Mouse (Mus musculus) left cerebral cortex, postnatal 25 days (tissue): ENCODE data around the gene Il12rb2. TPM values are rescaled to one million over a fixed set of nuclear protein-coding genes. Genes with fewer than 3 reads are reported as not detected.
A peak's percentile ranks its signal among the peaks of the same experiment; 100 is the strongest.

Experiments used
- DNase-seq, 2 experiments: peaks; one replicate each; pipeline ENCODE4 v3.0.0; 2022; ENCODE audit warnings: low spot score in 2 of 2, mixed read lengths in 1 of 2
- intact Hi-C: fragments of 180-260 bp; cut with DNase I; formaldehyde crosslinking; loops from one replicate; pipeline ENCODE4 v1.15.1; 2025
- total RNA-seq, 2 experiments: library from RNA; stranded (reverse); gene quantifications; 2 replicates each; pipeline ENCODE4 v1.2.3; 2021

Gene Il12rb2
- under 1 TPM; 0.11 to 0.18 TPM for total RNA-seq

DNA sequence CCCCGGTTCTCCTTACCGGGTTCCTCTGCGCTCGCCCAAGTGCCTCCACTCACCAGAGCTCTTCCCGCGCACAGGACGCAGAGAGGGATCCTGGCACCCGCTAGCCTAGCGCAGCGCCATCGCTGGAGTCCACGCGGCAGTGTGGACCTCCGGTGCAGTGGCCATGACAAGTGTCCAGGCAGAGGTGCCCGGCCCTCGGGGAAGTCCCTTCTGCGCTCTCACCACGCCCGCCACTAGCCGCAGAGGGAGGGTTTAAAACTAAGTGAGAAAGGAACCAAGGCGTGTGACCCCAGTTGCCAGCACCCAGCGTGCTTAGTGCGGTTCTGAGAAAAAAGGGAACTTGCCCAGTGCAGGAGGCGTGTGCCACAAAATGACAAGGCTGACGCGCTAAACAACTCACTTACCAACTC, at the start of gene Il12rb2:
TSS of gene Il12rb2 (minus strand) at position 207 of the 410 bp plus-strand sequence.
- intact Hi-C loops: no loop called here
- peak in 1 of 2 experiments; percentile 5 for DNase-seq

DNA sequence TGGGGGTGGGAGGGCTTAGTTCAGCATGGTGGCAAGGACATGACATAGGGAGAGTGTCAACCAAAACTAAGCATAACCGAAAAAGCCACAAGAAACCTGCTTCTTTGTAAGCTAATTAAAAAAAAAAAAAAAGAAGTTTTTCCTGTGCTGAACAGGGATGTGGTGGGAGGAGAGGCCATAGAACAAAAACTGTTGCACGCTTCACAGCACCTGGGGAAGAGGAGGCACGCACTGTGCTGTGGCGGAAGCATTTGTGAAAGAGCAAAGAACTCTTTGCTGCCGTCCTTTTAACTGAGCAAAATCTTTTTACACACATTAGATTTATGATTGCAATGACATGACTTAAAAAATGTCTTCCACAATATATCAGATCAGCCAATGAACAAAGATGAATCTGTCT, 45.8 kb upstream of the Il12rb2 start:
- no peak for DNase-seq
- intact Hi-C loops: no loop called here

DNA sequence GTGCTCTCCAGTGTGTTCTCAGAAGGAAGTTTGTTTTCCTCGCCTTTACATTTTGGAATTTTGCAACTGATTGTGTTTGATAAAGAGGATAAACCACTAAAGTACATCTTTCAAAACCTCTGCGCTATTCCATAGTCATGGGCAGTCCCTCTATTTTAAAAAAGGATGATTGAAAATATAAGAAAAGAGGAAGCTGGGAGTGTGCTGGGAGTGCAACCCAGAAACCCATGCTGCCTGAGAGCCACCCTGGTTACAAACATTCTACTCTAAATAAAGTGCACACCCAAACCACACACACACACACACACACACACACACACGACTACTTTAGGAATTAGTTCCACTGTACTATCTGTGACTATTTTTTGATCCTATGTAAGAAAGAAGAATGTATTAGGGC, 40.6 kb upstream of the Il12rb2 start:
- no peak for DNase-seq
- intact Hi-C loops: no loop called here

DNA sequence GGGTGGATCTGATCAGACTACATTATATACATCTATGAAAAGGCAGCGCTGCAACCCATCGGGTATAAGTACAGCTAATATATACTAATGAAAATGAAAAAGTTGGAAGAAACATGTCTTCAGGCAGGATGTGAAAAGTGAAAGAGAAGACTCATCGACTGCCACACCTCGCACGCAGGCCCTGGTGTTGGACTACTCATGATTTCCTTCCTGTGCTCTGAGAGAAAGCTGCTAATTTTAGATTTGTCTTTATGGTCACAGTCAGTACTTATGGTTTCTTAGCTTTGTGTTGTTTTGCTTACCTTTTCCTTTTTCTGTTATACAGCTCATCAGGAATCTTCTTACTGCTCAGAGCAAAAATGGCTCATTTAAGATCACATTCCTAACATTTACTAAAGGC, 39.3 kb upstream of the Il12rb2 start:
- intact Hi-C loops: no loop called here
- no peak for DNase-seq

DNA sequence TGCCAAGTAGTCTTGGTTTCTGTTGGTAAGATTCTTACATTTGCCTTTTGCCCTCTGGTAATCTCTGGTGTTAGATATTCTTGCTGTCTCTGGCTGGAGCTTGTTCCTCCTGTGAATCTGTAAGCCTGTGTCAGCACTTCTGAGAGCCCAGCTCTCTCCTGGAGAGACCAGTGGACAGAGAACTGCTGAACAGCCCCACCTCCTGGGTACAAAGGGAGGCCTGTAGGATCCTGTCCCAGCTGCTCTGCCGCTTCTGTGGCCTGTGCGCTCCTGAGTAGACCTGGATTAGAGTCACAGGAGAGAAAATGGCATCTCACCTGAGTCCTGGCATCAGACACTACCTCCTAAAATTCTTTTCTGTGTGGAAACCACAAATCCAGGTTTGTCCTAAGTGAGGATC, 37.4 kb upstream of the Il12rb2 start:
- intact Hi-C loops: no loop called here
- no peak for DNase-seq

DNA sequence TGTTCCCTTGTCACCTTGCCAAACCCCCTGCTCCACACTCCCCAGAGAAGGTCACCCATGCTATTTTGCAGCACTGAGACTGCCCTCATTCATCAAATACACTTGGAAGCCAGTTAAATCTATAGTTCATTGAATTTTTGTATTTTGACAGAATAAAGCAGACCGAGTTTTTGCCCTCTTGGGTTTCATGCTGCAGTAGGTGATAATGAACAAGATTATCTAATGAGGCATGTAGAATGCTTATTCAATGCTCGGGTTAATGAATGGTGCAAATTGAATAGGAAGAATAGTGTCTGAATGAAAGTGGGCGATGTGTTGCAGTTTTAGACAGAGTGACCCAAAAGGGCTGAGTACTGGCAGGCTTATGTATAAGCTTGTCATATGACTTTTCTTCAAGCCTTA, 29.3 kb upstream of the Il12rb2 start:
- DNase-seq: no peak
- intact Hi-C loops: no loop called here

DNA sequence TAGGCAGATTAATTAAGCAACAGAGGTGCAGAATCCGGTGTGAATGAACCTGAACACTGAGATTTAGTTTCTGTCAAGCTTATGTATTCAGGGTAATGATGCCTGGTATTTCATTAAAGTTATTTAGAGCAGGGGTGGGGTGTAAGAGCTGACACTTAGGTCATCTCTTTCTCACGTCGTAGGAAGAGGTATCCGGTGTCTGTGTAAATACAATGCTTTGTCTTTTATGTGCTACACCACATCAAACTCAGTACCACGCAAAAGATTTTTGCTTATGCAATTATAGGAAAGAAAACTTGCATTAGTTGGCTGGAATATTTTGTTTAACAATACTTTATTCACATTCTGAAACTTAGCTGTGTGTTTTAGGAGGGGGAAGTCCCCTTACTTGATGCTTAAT, 23.6 kb upstream of the Il12rb2 start:
- DNase-seq: no peak
- intact Hi-C loops: no loop called here

DNA sequence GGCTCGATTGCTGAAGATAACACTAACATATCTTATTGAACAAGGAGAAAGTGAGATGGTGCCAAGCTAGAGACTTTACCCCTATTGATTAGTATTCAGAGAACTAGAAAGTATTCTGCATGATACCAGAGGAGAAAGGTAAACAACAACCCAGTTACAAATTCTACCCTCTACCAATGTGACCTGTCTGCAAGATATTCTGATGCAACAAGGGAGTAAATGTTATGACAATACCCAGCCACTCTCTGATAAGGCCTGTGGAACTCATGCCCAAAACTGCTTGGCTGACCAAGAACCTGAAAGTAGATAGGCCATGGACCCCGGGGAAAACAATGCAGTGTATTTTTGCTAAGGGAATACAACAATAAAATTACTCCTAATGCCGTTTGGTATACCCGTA, 10.2 kb downstream of the Il12rb2 start:
- intact Hi-C loops: no loop called here
- no peak for DNase-seq

DNA sequence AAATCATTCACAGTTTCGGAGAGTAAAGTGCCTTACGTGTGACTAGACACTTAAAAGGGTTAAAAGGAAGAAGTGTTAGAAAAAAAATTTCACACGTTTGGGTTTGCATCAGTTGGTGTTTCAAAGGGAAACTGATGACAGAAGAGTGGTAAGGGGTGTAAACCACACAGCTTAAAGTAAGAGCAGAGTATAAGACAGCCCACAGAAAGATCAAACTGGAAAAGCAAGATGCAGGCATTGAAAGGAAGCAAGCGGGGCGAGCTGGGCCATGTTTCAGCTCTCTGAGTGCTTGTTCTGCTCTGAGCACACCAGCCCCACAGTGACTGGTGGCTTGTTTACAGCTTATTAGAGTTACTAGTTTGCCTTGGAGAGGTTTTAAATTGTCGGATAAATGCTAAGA, 27.9 kb downstream of the Il12rb2 start:
- intact Hi-C loops: no loop called here
- DNase-seq: no peak

DNA sequence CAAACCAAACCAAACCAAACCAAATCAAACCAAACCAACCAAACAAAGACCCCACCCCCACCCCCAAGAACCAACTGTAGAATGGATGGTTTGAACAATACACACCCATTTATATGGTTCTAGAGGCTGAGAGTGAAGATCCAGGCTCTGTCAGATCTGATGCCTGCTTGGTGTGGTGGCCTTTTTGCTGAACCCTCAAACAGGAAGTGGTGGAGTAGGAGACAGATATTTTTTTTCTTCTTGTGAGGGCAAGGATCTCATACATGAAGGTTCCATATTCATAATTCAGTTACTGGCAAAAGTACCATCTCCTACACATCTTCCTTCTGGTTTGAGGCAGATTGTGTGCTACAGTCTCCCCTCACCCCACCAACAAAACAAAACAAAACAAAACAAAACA, 36.5 kb downstream of the Il12rb2 start:
- DNase-seq: no peak
- intact Hi-C loops: no loop called here

DNA sequence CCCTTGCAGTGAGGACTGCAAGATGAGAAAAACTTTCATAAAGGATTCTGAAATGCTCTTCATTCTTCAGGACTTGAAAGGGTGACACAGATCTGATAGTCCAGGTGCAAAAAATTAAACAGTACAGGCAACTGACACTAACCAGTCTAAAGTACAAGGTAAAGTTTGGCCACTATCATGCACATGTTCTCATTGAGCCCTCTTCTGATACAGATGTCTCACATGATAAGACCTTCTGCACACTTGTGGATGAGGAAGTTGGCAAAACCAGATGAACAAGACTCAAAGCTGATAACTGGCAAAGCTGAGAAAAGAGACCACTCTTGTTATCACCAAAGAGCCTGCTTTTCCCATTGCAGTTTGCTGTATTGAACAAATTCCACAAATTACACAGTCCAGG, 38.0 kb downstream of the Il12rb2 start:
- intact Hi-C loops: no loop called here
- no peak for DNase-seq

DNA sequence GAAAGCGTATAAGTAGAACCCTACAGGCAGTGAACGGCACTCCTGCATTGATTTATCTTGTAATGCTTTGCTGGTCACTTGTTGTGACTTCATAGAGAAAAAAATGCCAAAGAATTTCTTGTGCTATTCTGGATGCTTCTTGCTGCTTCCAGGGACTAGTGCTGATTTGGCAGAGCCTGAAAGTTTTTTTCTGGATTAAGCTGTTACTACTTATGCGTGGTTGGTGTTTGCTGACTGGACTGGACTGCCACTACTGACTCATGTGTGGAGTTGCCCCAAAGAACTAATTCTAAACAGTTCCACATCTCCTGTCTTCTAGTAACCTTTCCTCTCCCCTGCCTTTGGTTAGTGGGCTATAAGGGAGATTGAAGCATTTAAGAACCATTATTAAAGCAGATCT, 52.2 kb downstream of the Il12rb2 start:
- DNase-seq: no peak
- intact Hi-C loops: no loop called here

DNA sequence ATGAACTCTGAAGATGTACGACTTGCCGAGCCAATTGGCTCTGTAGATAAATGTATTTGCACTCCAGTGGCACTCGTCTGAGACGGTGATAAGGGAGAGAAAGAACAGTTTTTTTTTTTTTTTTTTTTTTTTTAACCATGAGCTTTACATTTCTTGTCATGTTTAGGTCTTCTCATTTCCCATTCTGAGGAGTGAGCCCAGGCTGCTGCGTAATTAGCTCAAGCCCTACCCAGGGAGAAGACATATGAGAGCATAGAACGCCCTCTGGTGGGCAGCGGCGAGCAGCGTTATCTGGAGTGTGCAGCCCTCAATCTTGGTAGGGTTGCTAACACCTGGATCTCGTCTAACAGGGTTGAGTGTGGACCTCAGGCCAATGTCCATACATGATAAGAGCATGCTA, 57.5 kb downstream of the Il12rb2 start:
- DNase-seq: peak; percentile 68 to 81
- intact Hi-C loops: loop anchor here (1.0 to 5.0 kb wide), 3 partner anchors 121 to 356 kb away; no protein-coding TSS in a partner anchor

DNA sequence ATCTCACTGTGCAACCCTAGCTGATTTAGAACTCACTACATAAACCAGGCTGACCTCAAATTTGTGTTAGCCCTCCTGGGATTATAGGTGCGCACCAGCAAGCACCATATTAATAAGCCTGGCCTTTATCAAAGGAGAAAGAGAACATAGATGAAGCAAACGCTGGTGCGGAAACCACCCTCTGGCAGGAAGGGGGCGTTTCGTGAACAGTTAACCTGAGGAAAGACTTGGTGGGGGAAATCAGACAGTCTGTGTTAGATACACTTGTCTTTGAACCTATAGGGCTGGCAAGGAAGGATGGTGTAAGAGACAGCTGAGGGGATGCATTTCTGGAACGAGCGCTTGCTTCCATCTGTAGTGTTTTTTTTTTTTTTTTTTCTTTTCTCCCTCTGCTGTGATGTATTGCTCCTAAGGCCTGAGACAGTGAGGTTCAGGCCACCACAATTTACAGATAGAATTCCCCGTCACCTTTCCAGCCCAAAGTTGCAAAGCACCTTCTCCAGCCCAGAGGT, 58.1 kb downstream of the Il12rb2 start:
- DNase-seq: no peak
- intact Hi-C loops: loop anchor here (1.0 to 5.0 kb wide), 3 partner anchors 121 to 356 kb away; no protein-coding TSS in a partner anchor

DNA sequence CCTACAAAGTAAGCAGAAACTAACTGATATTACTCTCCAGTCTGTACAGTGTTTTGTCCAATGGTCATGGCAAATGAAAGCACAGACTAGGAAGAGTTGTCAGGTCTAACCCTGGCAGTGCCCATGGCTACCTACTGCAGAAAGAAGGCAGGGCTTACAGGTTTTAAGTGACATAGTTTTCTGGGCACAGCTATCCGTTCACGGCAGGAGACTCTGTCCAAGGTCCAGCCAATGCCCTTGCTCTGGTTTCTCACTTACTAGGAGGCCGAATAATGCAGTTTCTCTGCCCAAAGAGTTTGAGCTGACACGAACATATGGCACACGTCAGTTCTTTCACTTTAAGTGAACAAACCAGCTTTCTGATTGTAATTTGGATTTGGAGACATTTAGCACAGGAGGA, 58.9 kb downstream of the Il12rb2 start:
- DNase-seq: no peak
- intact Hi-C loops: loop anchor here (5.0 kb wide), 2 partner anchors 120 to 355 kb away; no protein-coding TSS in a partner anchor

DNA sequence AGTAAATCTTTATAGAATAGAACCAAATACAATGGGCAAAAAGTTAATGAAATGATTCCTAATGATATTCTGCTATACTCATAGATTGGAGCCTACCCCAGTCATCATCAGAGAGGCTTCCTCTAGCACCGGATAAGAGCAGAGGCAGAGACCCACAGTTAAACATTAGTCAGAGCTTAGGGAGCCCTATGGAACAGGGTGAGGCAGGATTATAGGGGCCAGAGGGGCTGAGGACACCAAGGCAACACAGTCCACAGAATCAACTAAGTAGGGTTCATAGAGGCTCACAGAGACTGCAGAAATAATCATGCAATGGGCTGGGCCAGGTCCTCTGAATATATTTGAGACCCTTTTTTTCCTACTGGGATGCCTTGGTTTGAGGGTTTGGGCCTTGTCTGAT, 61.3 kb downstream of the Il12rb2 start:
- no peak for DNase-seq
- intact Hi-C loops: loop anchor here (5.0 kb wide), 2 partner anchors 117 to 352 kb away; no protein-coding TSS in a partner anchor

DNA sequence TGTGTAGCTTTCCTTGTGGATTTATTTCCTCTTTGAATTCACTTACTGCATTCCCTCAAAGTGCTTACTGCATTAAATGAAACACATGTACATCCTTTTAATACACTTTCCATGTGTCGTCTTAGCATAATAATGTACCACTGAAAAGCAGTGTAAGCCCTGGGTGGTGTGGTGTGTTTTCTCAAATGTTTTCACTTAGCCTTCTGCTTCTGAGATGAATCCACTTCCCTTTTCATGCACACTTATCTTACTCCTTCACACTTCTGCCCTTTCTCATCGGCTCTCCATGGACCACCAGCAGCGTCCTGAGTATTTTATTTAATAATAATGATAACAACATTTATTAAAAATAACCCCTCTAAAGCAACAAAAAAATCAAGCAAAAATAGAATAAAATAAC, 66.2 kb downstream of the Il12rb2 start:
- intact Hi-C loops: no loop called here
- DNase-seq: no peak

DNA sequence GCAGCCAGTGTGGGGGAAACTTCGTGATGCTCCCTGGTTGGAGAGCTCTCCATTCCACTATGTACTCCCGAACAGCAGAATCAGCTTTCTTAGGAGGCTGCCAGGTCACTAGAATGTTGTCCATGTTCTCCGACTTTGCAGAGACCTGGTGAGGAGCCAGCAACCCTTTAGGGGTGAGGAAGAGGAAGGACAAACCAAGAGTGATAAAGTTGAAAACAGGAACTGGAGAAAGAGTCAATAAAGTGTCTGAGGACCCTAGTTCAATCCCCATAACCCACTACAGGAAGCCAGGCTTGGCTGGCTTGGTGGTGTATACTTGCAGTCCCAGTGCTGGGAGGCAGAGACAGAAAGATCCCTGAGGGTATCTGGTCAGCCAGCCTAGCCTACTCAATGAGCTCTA, 67.0 kb downstream of the Il12rb2 start:
- DNase-seq: no peak
- intact Hi-C loops: no loop called here

DNA sequence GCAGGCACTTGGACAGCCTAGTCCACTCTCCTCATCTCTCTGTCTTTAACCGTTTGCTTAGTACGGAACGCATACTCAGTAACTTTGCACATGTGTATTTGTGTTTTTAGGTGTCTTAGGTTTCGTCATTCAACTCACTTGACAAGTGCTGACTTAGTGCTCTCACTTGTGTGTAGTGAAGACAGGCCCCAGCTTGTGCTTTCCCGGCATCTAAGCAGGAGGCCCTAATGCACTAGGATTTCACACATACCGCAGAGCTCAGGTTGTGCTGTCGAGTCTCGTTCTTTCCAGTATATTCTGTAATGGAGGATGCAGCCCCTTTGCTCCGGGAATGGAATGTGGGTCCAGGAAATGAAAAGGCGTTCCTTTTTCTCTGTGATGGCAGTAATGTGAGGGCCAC, 72.8 kb downstream of the Il12rb2 start:
- no peak for DNase-seq
- intact Hi-C loops: no loop called here

DNA sequence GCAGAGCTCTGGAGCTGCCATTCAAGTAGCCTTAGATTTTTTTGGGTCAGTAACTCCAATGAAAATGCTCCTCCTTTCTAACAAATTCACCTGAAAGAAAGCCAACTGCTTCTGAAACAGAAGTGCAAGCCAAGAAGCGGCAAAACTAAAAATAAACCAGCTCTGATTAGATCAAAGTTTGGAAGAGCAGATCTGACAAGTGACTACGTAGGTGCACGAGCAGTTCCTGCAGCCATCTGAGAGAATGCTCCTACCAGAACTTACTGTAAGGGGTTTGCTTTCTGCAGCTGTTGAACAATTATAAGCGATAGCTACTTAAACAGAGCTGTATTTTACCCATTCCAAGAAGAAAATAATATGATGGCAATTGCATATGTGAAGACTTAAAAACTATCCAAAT, 73.5 kb downstream of the Il12rb2 start:
- peak in 1 of 2 experiments; percentile 38 for DNase-seq
- intact Hi-C loops: no loop called here

DNA sequence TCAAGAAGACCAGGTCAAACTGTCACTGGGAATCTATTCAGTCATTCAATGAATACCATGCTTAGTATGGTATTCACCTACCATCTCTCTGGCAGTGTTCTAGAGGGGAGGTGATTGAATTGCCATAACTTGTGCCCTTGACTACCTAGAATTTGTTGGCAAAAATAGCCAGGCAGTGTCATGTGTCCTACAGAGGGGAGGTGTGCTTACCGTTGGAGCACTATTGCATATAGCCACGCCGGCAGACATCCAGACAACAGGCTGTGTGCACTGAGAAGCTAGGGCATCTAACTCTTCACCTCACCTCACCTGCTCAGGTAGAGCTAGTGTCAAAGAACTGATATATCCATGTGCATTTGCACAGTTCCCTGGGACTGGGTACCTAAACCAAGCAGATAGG, 74.8 kb downstream of the Il12rb2 start:
- DNase-seq: no peak
- intact Hi-C loops: no loop called here

DNA sequence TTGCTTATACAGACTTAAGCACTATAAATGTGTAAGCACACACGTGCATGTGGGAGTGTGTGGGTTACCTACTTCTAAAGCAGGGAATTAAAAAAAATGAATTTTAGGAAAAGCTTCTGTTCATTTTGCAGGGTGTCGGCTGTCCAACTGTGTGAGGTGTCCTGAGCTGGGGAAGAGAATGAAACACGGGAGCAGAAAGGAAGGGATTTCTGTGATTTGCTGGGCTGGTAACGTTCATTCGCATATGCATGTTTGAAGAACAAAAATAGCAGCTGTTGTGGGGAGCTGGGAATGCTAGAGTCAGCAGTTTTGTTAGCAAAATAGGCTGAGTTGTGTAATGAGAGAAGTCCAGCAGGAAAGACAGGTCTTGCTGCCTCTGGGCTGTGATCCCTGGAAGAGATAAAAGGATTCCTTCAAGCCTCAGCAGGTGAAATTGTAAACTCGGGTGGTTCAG, 75.3 kb downstream of the Il12rb2 start:
- intact Hi-C loops: no loop called here

More for the DNA sequence above, 75.3 kb downstream of the Il12rb2 start:
- peak; percentile 52 to 84 for DNase-seq
